Mouse (Mus musculus) heart, adult 9 months (tissue): ENCODE results near the gene Mast4.

Experiments
- DNase-seq, 2 experiments: peaks; one replicate each; pipeline ENCODE4 v3.0.0; 2022; ENCODE audit warnings: low spot score in 2 of 2

Mast4 gene

GRCm38 (mm10) chr13:102865971-102866724, 468.1 kb downstream of the Mast4 start:
- peak; percentile 12 to 53 for DNase-seq

DNA sequence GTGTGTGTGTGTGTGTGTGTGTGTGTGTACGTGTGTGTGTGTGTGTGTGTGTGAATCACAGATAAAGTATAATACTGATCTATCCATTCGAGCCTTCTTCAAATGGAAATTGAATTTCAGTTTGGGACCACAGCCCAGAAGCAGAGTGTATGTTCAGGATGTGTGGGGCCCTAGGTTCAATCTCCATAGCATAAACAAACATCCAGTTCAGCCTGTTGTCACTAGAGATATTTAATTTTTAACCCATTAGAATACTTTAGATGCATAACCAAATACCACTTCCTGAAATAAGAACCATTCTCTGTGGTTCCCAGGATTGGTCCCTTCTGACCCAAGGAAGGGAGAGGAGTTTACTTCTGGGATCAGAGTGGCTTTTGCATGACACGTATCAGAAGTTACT, 468.8 kb downstream of the Mast4 start:
- DNase-seq, result no peak

DNA sequence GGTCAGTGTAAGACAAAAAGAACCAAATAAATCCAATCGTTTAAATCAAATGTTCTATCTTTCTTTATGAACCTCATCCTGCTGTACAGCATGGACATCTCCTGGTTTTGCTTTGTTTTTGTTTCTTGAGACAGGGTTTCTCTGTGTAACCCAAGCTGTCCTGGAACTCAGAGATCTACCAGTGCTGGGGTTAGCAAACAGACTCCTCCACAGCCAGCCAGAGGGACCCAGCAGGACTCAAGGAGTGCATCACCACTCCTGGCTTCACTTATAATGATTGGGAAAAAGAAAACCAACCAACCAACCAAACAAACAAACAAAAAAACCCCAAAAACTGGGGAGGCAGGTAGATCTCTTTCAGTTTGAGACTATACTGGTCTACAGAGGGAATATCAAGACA, 469.5 kb downstream of the Mast4 start:
- DNase-seq, result no peak

- no peak for DNase-seq
These were observed 470.2 kb downstream of the Mast4 start for GRCm38 (mm10) chr13:102864079-102864478.

GRCm38 (mm10) chr13:102862981-102863380, 471.3 kb downstream of the Mast4 start:
- DNase-seq, result no peak

DNA sequence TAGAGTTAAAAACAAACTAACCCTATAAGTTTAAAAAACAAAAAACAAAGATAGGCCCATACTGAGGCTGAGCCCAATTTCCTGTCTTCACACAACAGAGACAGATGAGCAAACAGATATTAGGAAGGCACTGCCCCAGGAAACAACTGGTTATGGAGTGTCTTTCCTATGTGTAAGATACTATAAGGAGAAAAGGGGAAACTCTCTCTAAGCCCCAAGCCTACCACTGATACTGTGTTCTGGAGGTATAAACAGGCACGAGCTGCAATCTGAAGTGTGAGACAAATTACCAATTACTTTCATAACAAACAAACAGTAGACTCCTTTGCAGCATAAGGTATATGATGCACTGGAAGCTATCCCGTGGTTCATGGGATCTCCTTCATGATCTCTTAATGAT, 471.9 kb downstream of the Mast4 start:
- no peak for DNase-seq

- DNase-seq, result no peak
These were observed 473.6 kb downstream of the Mast4 start for GRCm38 (mm10) chr13:102860733-102861132.

- no peak for DNase-seq
These were observed 474.2 kb downstream of the Mast4 start for GRCm38 (mm10) chr13:102860135-102860534.

- no peak for DNase-seq
These were observed 476.8 kb downstream of the Mast4 start for GRCm38 (mm10) chr13:102857539-102857838.

DNA sequence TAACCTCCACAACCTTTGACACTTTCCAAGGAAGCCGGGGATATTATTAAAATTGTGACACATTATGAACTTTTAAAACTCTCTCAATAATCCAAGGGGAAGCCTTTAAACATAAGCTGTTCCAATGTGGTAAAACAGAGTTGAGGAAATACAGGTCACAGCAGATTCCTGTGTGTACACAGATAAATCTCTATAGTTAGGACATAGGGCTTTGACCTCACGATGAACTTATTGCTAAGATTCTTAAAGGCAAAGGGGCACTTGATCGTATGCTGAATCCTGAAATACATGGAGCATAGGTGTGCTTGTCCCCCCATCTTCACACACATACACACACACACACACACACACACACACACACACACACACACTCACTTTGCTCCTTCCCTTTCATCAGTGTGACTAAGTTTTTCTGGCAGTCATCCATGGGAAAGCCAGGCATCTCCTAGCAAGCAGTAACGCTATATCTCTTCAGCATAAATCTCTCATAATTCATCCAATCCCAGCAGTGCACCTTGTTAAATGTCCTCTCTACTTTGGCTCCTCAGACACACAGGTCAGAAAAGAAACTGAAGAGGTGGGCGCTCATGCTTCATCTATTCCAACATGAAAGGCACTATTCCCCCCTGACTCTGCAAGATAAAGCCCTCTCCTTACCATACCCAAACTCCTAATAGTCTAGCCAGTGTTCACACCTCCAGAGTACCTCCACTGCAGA, 477.3 kb downstream of the Mast4 start:
- no peak for DNase-seq

DNA sequence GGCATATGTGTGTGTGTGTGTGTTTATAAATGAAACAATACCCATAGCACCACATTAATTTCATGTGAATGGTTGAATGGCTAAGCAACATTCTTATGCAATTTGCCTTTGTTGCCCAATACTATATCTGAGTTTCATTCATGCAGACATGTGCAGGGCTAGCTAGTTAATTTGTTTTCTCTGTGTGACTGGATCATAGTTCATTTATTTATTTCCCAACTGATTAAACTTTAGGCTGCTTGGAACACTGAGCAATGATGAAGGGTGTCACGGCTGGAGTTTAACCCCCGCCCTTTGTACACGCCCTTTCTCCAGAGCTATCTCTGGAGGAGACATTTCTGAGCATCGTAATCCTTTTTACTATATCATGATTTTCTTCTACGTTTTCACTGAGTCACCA, 481.4 kb downstream of the Mast4 start:
- DNase-seq, result no peak

- no peak for DNase-seq
These were observed 483.0 kb downstream of the Mast4 start for GRCm38 (mm10) chr13:102851253-102851652.

DNA sequence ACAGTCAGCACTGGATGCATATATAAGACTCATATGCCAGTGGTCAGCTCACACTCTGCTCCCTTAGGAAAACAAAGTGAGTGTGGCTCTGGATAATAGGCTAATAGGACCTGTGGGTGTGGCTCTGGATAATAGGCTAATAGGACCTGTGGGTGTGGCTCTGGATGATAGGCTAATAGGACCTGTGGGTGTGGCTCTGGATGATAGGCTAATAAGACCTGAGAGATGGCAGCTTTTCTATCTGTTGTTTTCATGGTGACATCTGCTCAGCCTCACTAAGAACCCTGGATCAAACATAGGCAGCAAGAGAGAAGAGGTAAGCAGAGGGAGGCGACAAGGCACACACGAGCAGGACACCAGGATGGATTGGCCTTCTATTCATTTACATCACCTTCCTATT, 483.7 kb downstream of the Mast4 start:
- no peak for DNase-seq

GRCm38 (mm10) chr13:102849068-102849467, 485.2 kb downstream of the Mast4 start:
- DNase-seq, result no peak

DNA sequence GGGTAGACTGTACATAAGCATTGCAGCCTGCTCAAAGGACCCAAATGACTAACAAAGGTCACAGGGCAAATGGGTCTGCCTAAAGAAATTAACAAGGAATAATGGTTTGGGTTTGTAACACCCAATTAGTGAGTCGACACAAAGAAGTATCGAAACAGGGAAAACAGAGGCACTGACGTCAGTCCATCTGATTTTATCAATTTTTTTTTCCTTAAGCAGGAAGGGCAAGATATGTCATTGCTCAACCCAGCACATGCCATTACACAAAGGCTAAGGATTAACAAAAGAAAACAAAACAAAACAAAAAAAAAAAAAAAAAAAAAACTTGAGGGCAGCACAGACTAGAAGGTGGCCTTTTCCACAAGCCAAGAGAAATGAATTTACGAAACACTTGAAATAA, 487.8 kb downstream of the Mast4 start:
- DNase-seq, result no peak

DNA sequence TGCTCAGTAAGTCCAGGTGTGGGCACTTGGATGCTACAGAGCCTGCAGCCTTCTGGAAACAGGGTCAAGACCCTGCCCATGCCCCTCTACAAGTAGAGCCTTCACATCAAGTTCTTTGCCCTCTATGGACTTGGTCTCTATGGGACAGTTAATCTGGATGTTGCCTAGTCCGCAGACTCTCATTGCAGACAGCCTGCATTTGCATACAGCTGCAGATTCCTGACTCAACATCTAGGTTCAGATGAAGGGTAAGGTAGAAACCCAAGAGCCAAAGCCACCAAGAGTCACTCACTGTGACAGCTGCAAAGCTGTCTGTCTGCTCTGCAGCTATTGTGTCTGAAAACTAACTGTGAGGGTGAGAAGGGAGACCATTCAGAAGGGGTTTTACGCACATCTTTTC, 491.6 kb downstream of the Mast4 start:
- DNase-seq, result no peak

DNA sequence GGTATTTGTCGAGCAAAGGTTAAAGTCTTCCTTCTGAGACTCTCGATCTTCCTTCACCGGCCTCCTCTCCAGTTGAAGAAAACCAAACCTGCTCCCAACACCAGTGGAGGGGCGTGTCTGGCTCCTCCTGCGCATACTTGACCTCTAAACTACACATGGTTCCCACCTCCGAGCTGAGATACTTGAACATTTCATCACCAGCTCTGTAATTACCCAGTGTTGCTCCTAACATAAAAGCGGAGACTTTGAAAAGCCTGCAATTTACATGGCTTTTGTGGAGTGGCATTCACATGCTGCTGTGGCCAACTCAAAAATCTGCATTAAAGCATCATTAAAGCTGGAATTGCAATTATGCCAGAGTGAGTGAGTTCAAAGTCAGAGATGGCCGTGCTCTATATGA, 492.1 kb downstream of the Mast4 start:
- no peak for DNase-seq

DNA sequence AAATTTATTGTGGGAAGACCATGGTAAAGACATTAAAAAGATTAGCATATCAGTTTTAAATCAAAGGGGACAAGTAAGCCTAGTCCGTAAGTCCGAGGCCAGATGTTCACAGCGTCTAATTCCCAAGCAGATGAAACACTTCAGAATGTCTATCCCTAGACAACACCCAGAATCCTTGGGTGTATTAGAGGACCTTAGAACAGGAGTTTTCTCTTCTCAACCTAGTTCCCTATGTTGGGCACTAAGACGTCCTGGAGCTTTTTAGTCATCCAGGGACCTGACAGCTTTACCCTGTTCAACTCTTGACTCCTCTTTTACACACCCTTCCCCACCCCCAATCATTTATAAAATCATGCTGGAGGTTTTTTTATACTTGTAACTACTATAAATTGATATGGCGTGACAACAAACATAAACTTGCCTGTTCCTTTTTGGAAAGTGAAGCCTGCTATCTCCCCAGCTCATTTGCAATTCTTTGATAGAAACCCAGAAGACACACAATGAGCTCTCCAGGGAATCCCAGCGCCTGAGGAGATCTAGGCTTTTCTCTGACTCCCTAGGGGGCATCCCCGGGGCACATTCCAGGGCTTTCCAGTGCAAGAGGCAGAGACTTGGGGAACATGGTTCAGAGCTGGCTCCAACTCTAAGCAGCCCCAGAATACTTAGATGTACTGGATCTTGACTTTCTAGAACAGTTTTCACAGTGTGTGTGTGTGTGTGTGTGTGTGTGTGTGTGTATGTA, 494.4 kb downstream of the Mast4 start:
- no peak for DNase-seq

DNA sequence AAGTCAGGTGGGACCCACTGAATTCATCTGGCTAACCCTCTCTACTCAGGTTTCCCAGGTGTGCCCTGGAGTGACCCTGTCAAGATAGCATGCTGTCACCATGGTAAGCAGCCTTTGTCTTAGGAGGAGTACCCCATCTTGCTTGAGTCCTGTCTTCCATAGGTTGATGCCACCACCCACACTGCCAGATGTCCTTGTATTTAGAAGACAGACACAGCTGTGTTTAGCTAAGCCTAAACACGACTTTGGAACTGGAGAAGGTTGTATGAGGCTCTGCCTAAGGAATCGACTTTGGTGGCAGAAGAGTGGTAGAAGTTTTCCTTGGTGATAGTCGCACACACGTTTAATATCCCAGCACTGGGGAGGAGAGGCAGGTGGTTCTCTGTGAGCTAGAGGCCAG, 496.9 kb downstream of the Mast4 start:
- DNase-seq, result no peak

DNA sequence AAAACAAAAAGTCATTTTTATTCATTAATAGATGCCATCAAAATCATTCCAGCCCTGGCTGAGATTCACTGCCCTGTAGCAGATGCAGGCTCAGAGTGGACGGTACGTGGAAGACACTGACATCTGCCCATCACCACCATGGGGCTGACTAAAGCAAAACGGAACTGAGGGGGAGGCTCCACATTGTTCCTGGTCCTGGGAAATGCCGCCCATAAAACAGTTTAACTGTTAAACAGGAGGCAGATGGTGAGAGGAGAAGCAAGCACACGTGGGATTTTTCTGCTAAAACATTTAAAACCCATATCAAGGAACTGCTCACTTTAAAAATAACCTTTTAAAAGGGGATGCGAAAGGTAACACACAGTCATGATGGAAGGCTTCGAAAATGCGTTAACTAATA, 499.0 kb downstream of the Mast4 start:
- peak in 1 of 2 experiments; percentile 12 for DNase-seq

DNA sequence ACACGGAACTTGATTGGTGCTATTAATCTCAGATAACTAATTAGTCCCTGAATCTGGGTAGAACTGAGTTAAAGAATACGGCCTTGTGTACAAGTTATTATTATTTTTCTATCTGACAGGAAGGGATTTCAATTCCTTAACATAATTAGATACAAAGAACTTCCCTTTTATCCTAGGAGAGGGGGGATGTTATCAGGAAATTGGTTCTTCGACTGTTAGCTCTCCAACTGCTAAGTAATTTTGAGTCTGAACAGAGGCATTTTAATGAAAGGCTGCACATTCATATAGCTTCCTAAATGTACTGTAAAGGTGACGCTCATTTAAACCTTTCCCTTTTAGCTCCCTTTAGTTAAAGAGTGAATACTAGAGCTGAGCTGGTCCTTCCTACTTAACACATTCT, 516.0 kb downstream of the Mast4 start:
- no peak for DNase-seq

DNA sequence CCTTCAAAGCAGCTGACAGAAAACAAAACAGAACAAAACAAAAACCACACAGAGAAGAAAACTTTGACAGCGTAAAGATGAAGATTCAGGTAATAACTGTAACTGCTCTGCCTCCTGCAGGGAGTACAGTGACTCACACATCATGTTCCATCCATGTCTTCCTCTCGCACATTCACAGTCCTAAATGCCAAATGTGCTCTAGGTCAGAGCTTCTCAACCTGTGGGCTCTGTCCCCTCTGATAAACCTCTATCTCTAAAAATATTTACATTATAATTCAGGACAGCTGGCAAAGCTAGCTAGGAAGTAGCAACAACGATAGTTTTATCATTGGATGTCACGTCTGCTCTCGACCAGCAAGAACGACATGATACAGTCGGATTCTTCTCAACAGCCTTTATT, 517.6 kb downstream of the Mast4 start:
- DNase-seq, result no peak

DNA sequence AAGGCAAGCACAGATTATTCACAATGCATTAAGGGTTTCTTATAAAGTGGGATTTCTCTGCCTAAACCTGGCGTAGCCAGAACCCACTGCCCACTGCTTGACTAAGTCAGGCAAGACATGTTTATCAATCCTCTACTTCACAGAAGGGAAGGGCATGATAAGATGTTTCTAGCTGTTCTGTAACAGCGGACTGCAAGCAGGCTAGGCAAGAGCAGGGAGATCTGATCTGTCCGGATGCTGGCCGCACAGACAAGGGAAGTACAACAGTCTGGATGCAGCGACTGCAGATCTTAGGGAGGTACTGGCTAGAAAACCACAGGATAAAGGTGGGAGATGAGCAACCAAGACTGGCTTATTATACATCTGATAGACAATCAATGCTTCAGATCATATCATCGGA, 519.1 kb downstream of the Mast4 start:
- DNase-seq, result no peak
